In the genomic region with DNA sequence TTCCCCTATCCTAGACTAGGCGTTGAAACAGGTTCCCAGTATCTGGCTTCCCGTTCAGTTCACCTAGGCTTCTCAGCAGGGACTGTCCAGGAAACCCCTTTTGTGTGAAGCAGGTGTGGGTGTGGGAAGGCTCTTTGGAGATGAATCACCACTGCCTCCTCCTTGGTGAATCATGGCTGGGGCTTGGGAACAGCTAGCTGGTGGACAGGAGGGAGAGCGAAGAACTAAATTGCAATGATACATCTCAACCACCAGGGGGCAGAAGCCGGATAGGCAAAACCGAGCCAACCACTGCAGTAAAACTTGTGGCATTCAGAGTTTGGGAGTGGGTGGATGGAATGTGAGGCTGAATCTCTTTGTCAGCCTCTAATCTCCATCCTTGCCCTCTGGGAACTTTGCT, we compare ENCODE assay signal across 9 mouse cellular contexts. TPM values are rescaled to one million over a fixed set of nuclear protein-coding genes. Genes with fewer than 3 reads are reported as not detected.
DNase-seq lines count a peak whose midpoint lies in the region; ATAC-seq and TF ChIP-seq lines count a peak whose summit lies in the region.
"Had no signal": no experiment of that assay in that cellular context is flagged by ENCODE, and none has a peak within 500 bp of the region (broad histone marks: within the 10 kb centered on the region; RNA-seq: fewer than 3 reads in every experiment).

No protein-coding gene starts in this region.

- H3K4me3 ChIP-seq in CH12.LX (replicated peaks in 1 of 3; ENCODE audit: low read depth in 2 of 3, low read length in 2 of 3, poor library complexity in 1 of 3): no peak overlapping the region

- no peaks in the 10 kb centered on the region for H3K27me3 ChIP-seq in CH12.LX (replicated peaks)

- H3K9ac ChIP-seq in CH12.LX (ENCODE audit: insufficient read depth, low read depth): no peak overlapping the region

- no peak overlapping the region for H3K4me2 ChIP-seq in CH12.LX (ENCODE audit: insufficient read depth, low read depth, poor library complexity, severe bottlenecking)

- TF ChIP-seq POLR2A in CH12.LX (IDR thresholded peaks at IDR 0.05; ENCODE audit: low read depth, low read length): no peak

- H3K27ac ChIP-seq in CH12.LX (ENCODE audit: insufficient read depth, low read depth): no peak overlapping the region

- peak; percentile 61 for DNase-seq in CH12.LX (ENCODE audit: extremely low read depth)
- DNase-seq in adrenal gland, postnatal 14 days: peak; percentile 84
- peak; percentile 74 for DNase-seq in heart, postnatal 4 days
- DNase-seq in layer of hippocampus, adult 9-10 months (ENCODE audit: low spot score): peak; percentile 46
- DNase-seq in lung, postnatal 10 days: peak; percentile 80
- DNase-seq in retina, embryonic 14.5 days (ENCODE audit: low spot score): peak; percentile 86
- DNase-seq in thymus, postnatal 25 days: peak; percentile 64

- dilution Hi-C loops in CH12.LX (cut with MboI; ENCODE audit: extremely low pct_ligation_motif_present, extremely low pct_unique_long_range_greater_than_20kb, low sequenced_read_pairs): no loop called here

- H3K79me2 ChIP-seq in CH12.LX (replicated peaks; ENCODE audit: control insufficient read depth, extremely low read depth, insufficient read depth, poor library complexity, severe bottlenecking): no peaks in the 10 kb centered on the region

- no peaks in the 10 kb centered on the region for H3K9me3 ChIP-seq in CH12.LX (replicated peaks; ENCODE audit: low read length)

- 0 out of 2 replicates have a peak, but pooled peaks have one; percentile 61 for ATAC-seq in erythroid progenitor cell, adult 5-6 weeks (replicated peaks; ENCODE audit: low FRiP score, poor library complexity, severe bottlenecking)

- H3K4me1 ChIP-seq in CH12.LX (ENCODE audit: control insufficient read depth in 1 of 2, insufficient read depth in 2 of 2): peaks cover 23 to 50% of the 10 kb centered on the region in 2 experiments

- TF ChIP-seq RAD21 in CH12.LX (IDR thresholded peaks at IDR 0.05; ENCODE audit: low read depth, low read length): peak; percentile 65

- TF ChIP-seq EP300 in CH12.LX (IDR thresholded peaks at IDR 0.05; ENCODE audit: low read length): no peak

- no peaks in the 10 kb centered on the region for H3K36me3 ChIP-seq in CH12.LX (replicated peaks in 1 of 2; ENCODE audit: control insufficient read depth in 1 of 2, insufficient read depth in 1 of 2, low read length in 1 of 2)

- in situ Hi-C loops in CH12.LX (cut with MboI; ENCODE audit: low pct_ligation_motif_present, low pct_unique_long_range_greater_than_20kb, low sequenced_read_pairs): no loop called here

- TF ChIP-seq CTCF in CH12.LX (conservative IDR thresholded peaks at IDR 0.05 in 1 of 2, IDR thresholded peaks at IDR 0.05 in 1 of 2; ENCODE audit: low read depth in 2 of 2, low read length in 2 of 2): peak; percentile 84 to 87

TF ChIP-seq in CH12.LX, 34 proteins besides CTCF, POLR2A, EP300 and RAD21:
- TF ChIP-seq NRF1 (IDR thresholded peaks at IDR 0.05; ENCODE audit: low read depth, low read length) (no peak), USF2 (conservative IDR thresholded peaks at IDR 0.05; ENCODE audit: low read depth, low read length) (no peak), SMC3 (IDR thresholded peaks at IDR 0.05; ENCODE audit: low read depth, low read length) (peak; percentile 91)

RNA-seq across cellular contexts. Expression of a gene that starts 4.5 kb away (rescaled TPM):
- total RNA-seq in CH12.LX (2012; rRNA removed): not detected in 2 replicates
- not detected in 2 replicates for total RNA-seq in CH12.LX (2014; rRNA removed)
- not detected in 2 replicates for polyA plus RNA-seq in CH12.LX (2012; ENCODE audit: insufficient read length, low read depth)
- not detected in 2 replicates for total RNA-seq in adrenal gland, postnatal 14 days (2021)
- not detected in 2 replicates for total RNA-seq in erythroid progenitor cell, adult 5-6 weeks (2015; ENCODE audit: low replicate concordance)
- not detected in 2 replicates for total RNA-seq in erythroid progenitor cell, adult 5-6 weeks (2017; ENCODE audit: low replicate concordance)
- total RNA-seq in heart, postnatal 4 days (2021): not detected
- total RNA-seq: gastrocnemius, postnatal 4 days had no signal

RNA-seq across cellular contexts. Expression of a gene that starts 16.1 kb away (rescaled TPM):
- total RNA-seq in CH12.LX (2012; rRNA removed): not detected in 2 replicates
- total RNA-seq in CH12.LX (2014; rRNA removed): not detected in 2 replicates
- polyA plus RNA-seq in CH12.LX (2012; ENCODE audit: insufficient read length, low read depth): not detected in 2 replicates
- total RNA-seq in adrenal gland, postnatal 14 days (2021): not detected in 2 replicates
- total RNA-seq in erythroid progenitor cell, adult 5-6 weeks (2015; ENCODE audit: low replicate concordance): not detected in 2 replicates
- not detected in 2 replicates for total RNA-seq in erythroid progenitor cell, adult 5-6 weeks (2017; ENCODE audit: low replicate concordance)
- total RNA-seq in heart, postnatal 4 days (2021): not detected
- total RNA-seq: gastrocnemius, postnatal 4 days had no signal

RNA-seq across cellular contexts. Expression of a gene that starts 18.0 kb away (rescaled TPM):
- 0.76 TPM in 1 of 2 replicates, not detected in the other for total RNA-seq in CH12.LX (2012; rRNA removed)
- total RNA-seq in CH12.LX (2014; rRNA removed): 1.1 and 1.2 TPM in 2 replicates
- 0.86 TPM in 1 of 2 replicates, not detected in the other for polyA plus RNA-seq in CH12.LX (2012; ENCODE audit: insufficient read length, low read depth)
- 9.6 and 18.7 TPM in 2 replicates for total RNA-seq in adrenal gland, postnatal 14 days (2021)
- 36.9 and 83.6 TPM in 2 replicates for total RNA-seq in erythroid progenitor cell, adult 5-6 weeks (2015; ENCODE audit: low replicate concordance)
- 29.4 and 37.4 TPM in 2 replicates for total RNA-seq in erythroid progenitor cell, adult 5-6 weeks (2017; ENCODE audit: low replicate concordance)
- total RNA-seq in heart, postnatal 4 days (2021): 1 to 10 TPM; 7.6 to 9.5 TPM

RNA-seq across cellular contexts. Expression of a gene that starts 22.7 kb away (rescaled TPM):
- total RNA-seq in CH12.LX (2012; rRNA removed): not detected in 2 replicates
- total RNA-seq in CH12.LX (2014; rRNA removed): not detected in 2 replicates
- not detected in 2 replicates for polyA plus RNA-seq in CH12.LX (2012; ENCODE audit: insufficient read length, low read depth)
- total RNA-seq in adrenal gland, postnatal 14 days (2021): not detected in 2 replicates
- not detected in 2 replicates for total RNA-seq in erythroid progenitor cell, adult 5-6 weeks (2015; ENCODE audit: low replicate concordance)
- total RNA-seq in erythroid progenitor cell, adult 5-6 weeks (2017; ENCODE audit: low replicate concordance): not detected in 2 replicates
- total RNA-seq in heart, postnatal 4 days (2021): not detected
- total RNA-seq: gastrocnemius, postnatal 4 days had no signal

RNA-seq across cellular contexts. Expression of a gene that starts 25.2 kb away (rescaled TPM):
- total RNA-seq in CH12.LX (2012; rRNA removed) (not detected in 2 replicates), CH12.LX (2014; rRNA removed) (not detected in 2 replicates)
- not detected in 2 replicates for polyA plus RNA-seq in CH12.LX (2012; ENCODE audit: insufficient read length, low read depth)
- not detected in 2 replicates for total RNA-seq in adrenal gland, postnatal 14 days (2021)
- not detected in 2 replicates for total RNA-seq in erythroid progenitor cell, adult 5-6 weeks (2015; ENCODE audit: low replicate concordance)
- total RNA-seq in erythroid progenitor cell, adult 5-6 weeks (2017; ENCODE audit: low replicate concordance): not detected in 2 replicates
- total RNA-seq in heart, postnatal 4 days (2021): not detected
